Mouse (Mus musculus) urinary bladder, postnatal 25 days (tissue): ENCODE data around the gene Grin2b.

ENCODE experiments used
- DNase-seq: peaks from one replicate; pipeline ENCODE4 v3.0.0; 2022; ENCODE audit warnings: low spot score

The Grin2b gene

GRCm38 (mm10) chr6:136010290-136011037 is 162.8 kb downstream of the Grin2b start:
- DNase-seq = peak; percentile 9

GRCm38 (mm10) chr6:136008120-136008519 is 165.2 kb downstream of the Grin2b start:
- no peak for DNase-seq

GRCm38 (mm10) chr6:135994691-135995090 is 178.6 kb downstream of the Grin2b start:
- DNase-seq = no peak

GRCm38 (mm10) chr6:135993897-135994296 is 179.4 kb downstream of the Grin2b start:
- DNase-seq = no peak

DNA sequence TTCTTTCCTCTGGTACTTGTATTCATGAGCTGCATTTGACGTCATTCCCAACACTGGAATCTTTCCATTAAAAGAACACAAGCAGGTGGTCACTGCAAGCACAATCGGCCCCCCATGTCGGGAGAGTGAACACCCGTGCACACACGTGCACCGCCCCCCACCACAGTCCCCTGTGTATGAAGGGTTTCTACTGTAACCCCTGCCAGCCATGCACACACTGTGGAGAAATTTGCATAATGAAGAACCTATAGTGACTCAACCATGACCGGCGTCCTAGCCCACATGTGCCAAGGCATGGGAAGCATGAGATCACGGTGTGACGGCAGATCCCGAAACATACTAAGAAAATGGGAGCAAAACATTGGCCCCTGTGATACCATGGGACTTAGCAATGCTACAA is 179.9 kb downstream of the Grin2b start:
- no peak for DNase-seq

- no peak for DNase-seq
Measured at GRCm38 (mm10) chr6:135976106-135976505, 197.2 kb downstream of the Grin2b start.

DNA sequence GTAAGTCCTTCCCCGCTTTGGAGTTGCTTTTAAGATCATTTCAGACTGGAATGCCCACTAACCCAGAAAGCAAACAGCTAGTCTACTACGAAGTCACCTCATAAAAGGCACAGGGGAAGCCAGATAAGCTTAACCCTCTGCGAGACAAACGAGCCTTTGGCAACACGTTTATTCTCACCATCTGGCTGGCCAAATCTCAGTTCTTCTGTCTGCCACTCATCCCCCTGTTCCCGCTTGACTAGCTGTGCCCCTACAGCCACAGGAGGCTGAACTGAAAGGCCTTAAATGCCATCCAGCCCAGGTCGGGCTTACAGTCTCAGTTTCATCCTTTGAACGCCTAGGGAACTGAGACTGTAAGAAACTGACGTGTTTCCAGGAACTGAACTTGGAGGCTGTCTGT is 200.8 kb downstream of the Grin2b start:
- no peak for DNase-seq

DNA sequence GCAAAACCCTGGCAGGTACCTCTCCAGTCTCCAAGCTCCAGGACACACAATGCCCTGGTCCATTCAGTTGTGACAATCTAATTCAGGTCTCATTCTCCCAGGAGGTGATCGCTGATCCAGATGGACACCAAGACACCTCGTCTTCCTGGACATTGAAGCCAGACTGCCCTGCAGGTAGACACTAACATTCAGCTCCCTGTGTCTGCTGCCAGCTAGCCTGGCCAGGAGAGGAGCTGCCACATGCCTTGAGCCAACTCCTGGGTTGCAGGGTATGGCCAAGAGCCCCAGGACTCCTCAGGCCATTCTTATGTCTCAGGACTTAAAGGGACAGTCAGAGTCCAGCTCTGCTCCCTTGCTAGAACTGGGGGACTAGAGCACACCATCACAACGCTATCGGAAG is 201.8 kb downstream of the Grin2b start:
- DNase-seq = no peak

DNA sequence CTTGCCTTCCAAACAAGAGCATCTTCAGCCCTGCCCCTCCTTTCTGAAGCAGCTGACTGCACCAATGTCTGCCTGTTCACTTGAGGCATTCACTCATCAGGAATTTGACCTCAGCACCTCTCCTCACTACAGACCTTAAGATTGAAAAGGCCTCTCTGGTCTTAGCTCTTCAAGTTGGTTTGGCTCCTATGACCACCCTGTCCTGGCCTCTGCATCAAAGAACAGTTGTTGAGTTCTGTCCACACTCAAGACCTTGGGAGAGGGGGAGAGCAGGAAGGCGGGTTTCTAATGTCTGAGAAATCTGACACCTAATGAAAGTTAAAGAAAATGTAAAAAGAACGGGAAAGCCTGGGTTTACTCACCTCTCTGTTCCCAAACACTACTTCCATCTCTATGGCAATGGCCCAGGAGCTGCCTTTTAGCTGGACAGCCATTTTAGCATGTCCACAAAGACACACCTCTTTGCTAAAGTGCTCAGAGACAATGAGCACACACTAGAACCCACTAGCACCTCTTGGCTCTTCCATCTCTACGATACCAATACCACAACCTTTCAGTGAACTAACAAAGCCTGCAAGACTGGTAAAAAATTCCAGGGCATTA is 202.5 kb downstream of the Grin2b start:
- DNase-seq = no peak

GRCm38 (mm10) chr6:135961766-135962165 is 211.5 kb downstream of the Grin2b start:
- no peak for DNase-seq

GRCm38 (mm10) chr6:135959629-135960028 is 213.7 kb downstream of the Grin2b start:
- DNase-seq = no peak

GRCm38 (mm10) chr6:135951666-135952065 is 221.6 kb downstream of the Grin2b start:
- DNase-seq = no peak

GRCm38 (mm10) chr6:135945511-135945910 is 227.8 kb downstream of the Grin2b start:
- no peak for DNase-seq

DNA sequence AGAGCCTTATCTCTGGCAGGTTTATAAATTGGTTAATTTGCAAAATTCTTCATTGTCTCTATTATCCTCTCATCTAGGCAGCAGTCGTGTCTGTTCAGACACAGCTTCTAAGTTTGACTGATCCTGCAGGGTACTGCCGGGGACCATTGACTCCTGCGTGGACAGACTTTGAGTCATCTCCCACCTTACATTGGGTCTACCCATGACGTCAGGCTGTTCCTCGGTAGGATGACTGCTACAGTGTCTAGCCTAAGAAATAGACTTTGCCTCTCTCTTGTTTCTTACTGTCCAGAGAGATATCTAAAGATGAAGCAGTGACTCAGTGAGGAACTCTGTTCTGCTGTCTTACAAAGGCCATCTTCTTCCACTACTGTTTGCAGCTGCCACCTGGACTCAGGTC is 229.0 kb downstream of the Grin2b start:
- no peak for DNase-seq

DNA sequence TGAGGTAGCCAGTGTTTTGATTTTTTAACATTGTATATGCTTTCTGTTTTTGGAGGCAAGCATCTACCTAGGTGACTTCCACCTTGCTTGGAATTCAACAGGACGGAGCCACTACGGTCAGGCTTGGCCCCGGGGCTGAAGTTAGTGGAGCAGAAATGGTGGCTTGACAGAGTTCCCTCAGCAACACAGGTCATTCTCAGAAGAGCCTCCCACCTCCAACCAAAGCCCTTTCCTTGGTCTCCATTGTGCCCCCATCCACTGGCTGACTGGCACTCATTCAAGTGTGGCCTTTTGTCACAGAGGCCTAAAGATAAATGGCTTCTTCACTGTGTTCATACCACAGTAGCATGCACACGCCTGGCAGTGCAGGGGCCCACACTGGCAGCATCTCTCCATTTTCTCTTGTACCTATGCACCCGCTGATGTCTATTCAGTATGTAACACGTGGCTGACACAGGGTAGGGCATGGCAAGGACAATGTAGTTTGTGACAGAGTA is 230.1 kb downstream of the Grin2b start:
- no peak for DNase-seq

- no peak for DNase-seq
Measured at GRCm38 (mm10) chr6:135932924-135933323, 240.4 kb downstream of the Grin2b start.

DNA sequence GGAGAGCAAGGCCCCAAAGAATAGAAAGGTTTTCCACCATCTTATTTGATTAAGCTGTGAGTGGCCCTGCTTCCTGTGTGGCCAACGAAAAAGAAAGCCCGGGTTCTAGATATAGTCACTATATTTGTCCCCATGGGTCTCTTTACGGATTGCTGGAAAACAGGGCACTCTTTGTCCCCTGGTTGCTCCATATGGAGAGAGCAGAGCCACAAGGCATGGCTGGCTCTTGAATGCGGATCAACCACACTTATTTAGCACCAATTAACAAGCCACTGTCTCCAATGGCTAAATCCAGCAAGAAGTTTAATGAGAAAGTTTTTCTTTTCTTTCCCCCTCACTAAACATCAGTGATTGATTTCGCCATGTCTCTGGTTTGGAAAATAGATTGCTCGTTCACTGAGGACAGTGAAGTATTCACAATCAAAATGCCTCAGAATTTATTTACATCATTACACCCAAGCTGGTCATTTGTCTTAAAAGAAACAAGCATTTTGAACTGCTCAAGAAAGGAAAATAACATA is 240.9 kb downstream of the Grin2b start:
- DNase-seq = no peak

GRCm38 (mm10) chr6:135917676-135918075 is 255.6 kb downstream of the Grin2b start:
- DNase-seq = no peak

DNA sequence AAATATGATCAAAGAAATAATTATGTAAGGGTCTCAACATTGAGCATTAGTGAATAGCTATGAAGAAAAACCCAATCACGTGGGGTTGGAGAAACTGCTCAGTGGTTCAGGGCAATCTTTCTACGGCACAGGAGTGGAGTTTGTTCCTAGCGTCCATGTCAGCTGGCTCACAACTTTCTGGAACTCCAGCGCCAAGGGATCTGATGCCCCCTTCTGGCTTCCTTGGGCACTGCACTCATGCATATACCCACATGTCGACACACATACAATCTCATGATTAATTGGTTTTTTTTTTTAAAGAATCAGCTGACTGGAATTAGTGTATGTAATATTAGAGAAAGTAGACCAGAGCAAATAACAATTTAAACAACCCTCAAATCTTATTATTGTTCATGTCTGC is 258.7 kb downstream of the Grin2b start:
- no peak for DNase-seq

- DNase-seq = no peak
Measured at GRCm38 (mm10) chr6:135912114-135912513, 261.2 kb downstream of the Grin2b start.

- no peak for DNase-seq
Measured at GRCm38 (mm10) chr6:135911131-135911530, 262.2 kb downstream of the Grin2b start.

DNA sequence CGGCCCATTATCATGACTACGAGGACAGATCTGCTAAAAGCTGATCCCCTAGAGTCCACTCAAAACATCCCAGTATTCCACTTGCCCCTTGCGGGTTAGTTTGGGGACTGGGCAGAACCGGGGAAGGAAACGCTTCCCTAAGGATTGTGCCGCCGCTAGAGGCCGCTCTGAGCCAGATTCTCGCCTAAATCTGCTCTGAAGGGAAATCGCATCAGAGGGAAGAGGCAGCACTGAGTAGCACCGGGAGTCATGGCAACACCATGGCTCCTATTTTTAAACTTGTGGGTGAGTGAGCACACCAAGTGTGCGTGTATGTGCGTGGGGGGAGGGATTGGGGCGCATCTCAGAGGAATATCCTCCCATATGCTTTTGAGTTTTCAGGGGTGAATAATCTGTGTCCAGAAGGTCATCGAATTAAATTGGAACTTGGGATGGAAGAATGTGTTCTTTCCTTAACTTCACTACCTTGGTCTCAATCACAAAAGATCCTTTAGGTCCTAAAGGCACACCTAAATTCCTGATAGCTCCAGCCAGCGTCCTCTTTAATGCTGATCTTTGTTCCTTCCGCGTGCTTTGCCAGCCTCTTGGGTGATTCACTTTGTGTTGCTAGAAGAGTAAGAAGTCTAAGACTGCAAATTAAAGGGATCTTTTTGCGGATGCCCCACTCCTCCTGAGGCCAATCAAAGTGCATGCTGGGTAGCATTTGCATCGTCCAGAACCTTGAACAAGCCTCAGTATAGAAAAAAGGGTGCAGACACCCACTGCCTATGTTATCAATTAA is 265.6 kb downstream of the Grin2b start:
- peak; percentile 78 for DNase-seq

- no peak for DNase-seq
Measured at GRCm38 (mm10) chr6:135907137-135907536, 266.2 kb downstream of the Grin2b start.
